Mouse (Mus musculus) spleen, adult 12 weeks (tissue): ENCODE data around the gene Gck.
"Not testable (repeated sequence)": the region's sequence is repeated elsewhere in the genome, so short reads cannot be mapped to it uniquely, and the experiment has no call there.

Experiments
- DNase-seq: peaks from one replicate; pipeline ENCODE4 v3.0.0; 2022; ENCODE audit warnings: low spot score

Gene Gck

DNA sequence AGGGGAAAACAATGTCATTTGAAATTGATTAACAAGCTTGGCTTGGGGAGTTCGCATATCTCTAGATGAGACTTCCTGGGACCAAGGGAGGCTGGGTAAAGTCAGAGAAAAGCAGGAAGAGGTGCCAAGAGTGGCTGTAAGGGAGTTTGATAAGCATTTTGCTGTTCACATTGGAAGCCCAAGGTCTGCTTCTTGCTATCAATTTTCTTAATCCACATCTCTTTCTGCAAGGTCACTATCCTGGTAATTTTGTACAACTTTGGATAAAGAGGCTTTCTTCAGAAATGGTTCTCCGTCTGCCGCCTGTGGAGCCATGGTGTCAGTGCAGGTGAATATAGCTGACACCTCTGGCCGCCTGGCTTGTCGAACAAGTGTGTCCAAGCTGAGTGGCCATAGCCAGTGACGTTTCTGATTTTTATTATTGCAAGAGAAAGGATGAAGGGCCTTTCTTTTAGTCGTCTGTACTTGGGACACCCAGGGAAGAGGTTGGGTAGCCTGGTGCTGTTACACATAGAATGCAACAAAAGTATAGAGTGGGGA lies 5.2 kb upstream of the Gck start:
- DNase-seq: no peak

DNA sequence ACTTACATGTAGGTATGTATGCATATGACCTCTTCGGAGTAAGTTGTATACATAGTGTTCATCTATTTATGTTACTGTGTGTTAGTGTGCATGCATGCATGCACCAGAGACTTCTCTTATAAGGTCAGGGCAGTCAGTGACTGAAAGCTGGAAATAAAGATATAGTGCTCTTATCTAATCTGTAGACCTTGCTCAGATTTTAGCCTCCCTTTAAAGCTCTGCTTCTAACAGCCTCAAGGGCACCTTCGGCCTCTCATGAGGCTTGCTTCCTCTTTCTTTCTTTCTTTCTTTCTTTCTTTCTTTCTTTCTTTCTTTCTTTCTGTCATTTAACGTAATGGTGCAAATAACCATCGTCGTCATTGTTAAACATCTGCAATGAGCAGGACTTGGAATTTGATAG lies 4.6 kb upstream of the Gck start:
- no peak for DNase-seq

DNA sequence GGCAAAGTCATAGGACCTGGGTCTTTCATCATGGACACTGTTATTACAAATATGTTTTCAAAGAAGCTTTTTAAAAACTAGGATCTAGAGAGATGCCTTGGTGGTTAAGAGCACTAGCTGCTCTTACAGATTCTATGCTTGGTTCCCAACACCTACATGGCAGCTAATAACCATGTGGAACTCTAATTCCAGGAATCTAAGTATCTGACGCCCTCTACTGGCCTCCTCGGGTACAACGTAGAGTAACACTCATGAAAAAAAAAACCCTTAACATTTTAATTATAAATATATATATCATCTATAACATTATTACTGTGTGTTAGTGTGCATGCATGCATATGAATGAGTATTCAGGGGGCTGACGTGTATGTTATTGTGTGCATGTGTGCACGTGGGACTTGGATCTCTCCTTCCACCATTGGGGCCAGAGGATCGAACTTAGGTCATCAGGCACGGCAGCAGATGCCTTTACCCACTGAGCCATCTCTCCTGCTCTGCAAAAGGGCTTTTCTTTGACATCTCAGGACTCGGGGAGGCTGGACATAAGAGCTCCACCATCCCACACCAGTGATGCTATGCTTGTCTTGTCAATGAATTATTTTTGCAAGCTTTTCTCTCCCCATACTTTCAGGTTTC lies 3.4 kb upstream of the Gck start:
- DNase-seq: no peak

DNA sequence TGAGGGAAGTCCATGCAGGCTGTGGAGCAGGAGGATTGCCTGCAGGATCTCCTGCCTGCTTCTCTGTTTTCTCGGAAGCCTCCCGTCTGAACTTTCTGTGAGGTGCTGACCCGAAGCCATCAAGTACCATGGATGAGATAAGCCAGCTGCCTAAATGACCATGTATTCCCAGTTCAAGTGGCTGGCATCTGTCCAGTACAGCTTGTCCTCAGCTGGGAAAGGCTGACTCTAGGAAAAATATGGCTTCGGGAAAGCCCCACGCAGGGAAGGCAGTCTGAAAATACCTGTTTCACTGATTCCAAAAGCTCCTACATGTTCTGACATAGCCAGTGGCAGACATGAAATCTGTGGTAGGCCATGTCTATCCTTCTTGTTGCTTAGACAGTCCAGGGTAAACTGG lies 2.6 kb upstream of the Gck start:
- no peak for DNase-seq

DNA sequence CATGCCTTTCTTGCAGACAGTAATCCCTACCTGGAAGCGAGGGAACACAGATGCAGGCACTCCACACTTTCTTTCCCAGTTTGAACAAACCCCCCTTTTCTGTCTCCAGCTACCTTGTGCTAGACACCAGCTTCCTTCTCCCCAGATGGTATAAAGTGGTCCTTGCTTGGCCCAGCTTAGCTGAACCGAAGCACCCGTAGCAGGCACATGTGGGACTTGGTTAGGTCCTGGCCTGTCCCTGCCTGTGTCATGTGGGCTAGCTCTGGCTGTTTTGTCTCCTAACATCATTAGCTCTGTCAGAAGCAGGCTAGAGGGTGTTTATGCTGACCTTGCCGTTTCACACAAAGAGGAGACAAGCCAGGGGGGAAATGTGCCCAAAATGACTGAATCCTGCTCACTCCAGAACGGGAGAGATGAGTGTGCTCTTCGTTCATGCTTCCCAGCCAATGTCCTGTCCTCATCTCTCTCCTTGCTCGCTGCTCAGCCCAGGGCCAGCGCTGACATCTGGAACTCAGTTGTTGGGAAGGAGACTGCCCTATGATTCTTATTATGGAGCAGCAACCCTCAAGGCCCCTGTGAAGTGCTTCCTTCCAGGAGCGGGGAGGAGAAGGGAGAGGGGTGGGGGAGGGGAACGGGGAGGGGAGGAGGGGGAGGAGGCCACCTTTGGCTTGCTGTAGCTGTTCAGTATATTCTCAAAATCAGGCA lies 1.2 kb downstream of the Gck start:
- no peak for DNase-seq

DNA sequence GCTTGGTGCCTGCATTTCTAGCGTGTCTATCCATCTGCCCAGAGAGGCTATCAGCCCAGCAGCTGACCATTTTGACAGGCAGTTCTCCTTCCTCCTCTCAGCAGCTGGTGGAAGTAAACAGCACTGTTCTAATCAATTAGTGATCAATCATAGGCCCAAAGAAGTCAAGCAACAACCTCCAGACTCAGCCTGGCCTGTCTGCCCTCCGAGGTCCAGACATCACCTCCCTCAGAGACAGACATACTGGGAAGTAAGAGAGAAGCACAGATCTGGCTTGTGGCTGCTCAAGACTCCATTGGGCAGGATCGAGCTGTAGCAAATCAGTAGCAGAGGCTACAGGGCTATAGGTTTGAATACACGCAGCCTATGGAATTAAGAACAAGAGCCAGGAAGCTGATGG lies 2.1 kb downstream of the Gck start:
- no peak for DNase-seq

DNA sequence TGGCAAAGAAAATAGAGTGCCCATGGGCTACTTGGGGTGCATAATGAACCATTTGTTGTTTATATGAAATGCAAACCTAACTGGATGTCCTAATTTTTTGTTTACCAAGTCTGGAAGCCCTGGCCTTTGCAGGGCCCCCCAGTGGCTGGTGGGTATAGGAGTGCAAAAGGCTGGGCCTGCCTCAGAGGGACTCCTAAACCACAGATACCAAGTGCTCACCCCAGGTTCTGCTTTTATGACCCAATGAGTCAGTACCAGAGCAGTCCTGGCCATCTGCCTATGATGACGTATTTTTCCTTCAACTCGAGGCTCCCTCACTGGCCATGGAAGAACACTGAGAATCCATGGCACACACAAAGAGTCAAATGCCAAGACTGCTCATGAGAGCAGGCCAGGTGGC lies 4.8 kb downstream of the Gck start:
- DNase-seq: no peak

DNA sequence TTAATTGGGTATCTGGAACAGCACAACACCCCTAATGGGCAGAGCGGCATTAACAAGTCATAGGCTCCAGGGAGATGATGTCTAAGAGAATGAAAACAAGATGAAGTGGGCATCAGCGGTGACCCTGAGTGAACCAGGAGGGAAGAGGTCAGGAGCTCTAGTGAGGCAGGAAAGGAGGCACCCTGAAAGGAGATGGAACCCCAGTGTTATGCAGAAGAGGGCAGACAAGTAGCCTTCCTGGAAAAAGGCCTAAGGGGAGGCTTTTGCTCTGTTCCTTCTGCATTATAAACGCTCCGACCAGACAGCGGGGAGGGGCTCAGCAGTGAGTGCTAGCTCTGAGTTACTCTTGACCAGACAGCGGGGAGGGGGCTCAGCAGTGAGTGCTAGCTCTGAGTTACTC lies 6.9 kb downstream of the Gck start:
- no peak for DNase-seq

DNA sequence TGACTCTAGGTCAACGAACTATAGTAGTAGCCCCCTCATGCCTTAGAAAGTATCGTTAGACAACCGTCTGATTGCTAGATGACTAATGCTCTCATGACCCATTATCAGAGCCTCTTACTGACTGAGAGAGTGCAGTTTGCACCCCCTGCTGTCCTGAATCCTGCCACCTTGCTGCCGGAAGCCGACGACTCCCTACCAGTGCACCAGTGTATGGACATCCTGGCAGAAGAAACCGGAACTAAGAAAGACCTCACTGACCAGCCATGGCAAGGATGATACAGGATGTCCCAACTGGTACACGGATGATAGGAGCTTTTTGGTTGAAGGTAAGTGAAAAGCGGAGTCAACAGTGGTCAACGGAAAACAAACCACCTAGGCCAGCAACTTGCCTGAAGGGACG lies 15.3 kb downstream of the Gck start:
- DNase-seq: not testable (repeated sequence)

DNA sequence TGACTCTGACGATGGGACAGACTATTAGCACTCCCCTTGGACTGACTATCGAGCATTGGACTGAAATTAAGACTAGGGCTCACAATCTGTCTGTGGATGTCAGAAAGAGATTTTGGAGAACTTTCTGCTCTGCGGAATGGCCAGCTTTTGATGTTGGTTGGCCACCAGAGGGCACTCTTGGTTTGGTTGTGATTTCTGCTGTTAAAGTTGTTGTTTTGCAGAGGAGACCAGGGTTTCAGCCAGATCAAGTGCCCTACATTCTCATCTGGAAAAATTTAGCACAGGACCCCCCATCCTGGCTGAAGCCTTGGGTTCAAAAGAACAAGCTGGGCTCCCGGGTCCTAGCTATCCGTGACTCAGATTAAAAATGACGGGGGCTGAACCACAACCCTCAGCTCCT lies 17.9 kb downstream of the Gck start:
- DNase-seq: not testable (repeated sequence)

DNA sequence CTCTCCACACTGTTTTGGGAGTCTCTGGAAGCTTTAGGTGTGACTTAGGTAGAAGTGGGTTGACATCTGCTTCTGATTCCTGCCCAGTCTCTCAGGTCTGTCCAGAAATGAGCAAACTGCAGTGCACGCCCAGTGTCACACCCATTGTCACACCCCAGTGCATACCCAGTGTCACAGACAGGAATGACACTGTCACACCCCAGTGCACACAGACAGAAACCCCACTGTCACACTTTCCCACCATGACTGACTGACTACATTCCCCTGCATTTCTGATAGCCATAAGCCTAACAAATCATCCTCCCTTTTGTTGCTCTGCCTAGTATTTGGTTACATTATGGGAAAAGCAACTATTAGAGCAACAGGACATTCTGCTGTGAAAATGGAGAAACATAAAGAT lies 19.3 kb downstream of the Gck start:
- no peak for DNase-seq

DNA sequence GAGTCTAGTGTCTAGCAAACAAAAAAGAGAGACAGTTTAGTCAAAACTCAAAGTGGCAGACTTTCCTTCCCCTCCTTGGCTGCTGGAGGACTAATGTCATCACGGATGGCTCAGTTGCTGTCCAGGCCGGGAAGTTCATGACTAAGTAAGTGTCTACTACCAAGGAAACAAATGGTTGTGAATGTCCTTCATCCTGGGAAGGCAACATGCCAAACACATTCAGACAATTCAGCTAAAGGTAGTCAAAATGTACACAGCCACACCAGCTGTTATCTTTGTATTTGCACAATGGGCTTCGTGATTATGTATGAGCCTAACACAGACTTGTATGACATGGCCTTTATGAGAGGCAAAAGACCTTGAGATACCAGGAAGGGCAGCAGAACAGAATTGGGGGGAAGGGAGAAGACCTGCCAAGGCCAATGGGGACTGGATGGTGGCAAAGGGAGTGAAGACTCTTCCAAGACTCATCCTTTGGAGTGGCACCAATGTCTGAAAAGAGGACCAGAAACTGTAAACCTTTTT lies 23.1 kb downstream of the Gck start:
- no peak for DNase-seq

DNA sequence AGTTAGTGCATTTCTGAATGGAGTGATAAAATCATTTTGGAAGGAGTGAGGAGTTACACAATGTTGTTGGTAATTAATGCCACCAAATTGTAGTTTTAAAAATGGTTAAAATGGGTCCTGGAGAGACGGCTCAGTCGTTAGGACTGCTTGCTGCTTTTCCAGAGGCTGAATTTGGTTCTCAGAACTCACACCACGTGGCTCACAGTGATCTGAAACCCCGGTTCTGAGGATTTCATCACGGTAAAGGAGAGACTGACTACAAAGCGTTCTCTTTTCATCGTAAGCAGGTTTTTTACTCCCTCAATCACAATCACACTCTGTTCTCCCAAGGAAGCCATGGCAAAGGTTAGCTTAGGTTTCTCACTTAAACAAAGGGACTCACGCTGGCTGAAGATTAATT lies 25.2 kb downstream of the Gck start:
- DNase-seq: no peak

DNA sequence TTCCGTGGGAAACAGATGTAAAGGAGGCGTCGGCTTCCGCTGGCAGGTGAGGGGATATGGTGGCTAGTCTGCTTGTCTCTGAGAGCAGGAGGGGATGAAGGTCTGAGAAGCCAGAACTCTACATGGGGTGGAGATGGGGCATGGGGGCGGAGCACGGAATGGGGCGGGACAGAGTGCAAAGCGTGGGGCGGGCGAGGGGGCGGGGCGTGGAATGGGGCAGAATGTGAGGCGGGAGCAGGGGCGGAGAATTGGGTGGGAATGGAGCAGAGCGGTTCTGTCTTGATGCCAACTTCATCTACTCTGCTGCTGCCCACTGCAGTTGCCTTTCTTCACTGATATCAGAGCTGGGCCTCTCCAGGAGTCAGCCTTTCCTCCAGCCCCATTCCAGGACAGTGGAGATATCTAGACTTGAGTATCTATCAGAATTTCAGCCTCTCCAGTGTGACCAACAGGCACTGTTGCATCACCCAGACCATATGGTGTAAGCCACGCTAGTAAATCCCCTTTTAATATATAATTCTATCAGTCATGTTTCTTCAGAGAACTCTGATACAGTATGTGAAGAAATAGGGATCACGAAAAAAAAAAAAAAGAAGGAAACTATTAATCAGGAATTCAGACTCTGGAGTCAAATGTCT lies 29.4 kb downstream of the Gck start:
- no peak for DNase-seq

DNA sequence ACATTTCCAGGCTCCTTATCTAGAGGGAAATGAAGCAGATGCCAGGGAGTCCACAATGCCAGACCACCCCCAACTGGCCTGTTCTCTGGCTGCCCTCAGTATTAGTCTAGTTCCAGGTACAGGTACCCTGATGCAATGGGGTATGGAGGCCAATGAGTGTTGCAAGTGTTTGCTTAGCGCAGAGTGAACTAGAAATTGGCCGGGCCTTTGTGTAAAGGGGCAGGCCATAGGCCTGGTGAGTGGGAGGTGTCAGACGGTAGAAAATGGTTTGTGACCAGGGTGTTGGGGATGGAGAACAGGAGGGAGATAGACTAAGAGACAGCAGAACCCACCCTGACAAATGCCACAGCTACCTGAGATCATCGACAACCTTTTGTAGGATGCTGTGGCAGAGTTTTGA lies 30.3 kb downstream of the Gck start:
- no peak for DNase-seq

DNA sequence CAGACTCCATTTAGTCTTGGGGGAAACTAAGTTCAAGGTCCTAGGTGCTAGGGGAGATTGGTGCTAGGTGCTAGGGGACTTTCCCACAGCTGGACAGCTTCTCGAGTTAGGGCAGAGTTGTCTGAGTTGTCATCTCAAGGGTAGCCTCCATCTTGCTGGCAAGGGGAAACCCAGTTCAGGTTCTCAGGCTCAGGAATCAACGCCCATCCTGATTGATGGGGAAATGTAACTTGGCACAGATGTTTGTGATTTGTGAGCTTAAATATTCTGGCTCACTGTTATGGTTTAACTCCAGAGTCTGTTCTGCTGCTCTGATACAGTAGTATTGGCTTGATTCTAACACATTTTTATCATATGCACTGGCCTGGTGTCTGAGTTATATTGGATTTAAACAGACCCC lies 31.8 kb downstream of the Gck start:
- no peak for DNase-seq

DNA sequence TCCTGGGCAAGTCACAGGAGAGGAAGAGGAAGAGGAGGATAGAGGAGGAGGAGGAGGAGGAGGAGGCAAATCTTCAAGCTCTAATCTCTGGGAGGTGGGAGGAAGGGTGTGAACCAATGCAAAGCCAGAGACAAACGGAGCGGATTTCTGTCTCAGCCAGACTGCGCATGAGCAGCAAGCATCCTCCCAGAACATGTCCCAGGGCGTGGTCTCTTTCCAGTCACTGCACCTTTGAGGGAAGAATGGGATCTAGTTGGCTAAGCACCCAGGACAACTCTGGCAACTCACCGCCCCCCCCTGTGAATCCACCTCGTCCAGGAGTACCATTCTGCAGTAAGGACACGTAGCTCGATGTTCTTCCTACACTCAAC lies 33.7 kb downstream of the Gck start:
- DNase-seq: no peak

DNA sequence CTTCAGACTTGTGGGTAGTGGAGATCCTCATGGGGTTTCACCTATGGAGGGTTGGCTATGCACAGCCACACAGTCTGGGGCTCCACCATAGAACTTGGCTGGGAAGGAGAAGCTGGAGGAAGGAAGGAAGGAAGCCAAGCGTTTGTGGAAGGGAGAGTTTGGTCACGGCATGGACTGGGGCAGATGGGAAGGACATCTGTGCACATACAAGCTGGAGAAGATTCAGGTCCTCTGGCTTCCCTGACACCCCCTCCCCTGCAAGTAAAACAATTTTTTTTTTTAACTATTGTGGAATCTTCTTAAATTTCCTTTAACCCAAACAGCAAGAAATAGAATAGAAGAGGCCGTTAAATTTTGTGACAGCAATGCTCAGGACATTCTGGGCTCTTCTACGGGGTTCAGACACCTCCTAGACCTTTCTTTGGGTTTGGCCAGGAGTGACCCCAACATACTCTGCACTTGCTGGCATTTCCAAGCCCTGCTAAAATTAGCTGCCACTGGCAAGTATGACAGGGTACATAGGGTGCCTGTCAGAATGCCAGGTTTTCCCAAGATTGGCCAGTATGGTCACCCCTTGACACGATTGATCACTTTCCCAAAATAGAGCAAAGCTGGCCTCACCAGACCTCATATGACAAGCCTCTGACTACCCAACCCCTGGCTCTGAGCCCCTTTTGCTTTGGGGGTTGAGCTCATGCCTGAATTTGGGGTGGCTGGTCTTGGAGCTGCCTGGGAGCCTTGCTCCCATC lies 34.3 kb downstream of the Gck start:
- DNase-seq: no peak

DNA sequence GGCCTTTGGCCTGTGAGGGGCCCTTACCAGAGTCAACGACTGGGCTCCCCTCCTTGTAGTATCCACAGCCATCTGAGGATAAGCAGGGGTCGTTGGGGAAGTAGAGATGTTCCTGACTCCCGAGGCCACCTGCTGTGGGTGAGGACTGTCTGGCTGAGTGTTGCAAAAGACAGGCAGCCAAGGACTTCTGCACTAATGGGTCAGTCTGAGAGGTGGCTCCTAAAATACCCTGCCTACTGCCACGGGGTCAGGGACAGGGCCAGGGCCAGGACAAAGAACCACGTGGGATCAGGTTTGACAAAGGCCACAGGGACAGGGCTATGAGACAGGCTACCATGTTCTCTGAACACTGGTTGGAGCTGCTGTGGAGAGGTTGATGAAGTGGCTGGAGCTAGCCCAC lies 34.9 kb downstream of the Gck start:
- no peak for DNase-seq

DNA sequence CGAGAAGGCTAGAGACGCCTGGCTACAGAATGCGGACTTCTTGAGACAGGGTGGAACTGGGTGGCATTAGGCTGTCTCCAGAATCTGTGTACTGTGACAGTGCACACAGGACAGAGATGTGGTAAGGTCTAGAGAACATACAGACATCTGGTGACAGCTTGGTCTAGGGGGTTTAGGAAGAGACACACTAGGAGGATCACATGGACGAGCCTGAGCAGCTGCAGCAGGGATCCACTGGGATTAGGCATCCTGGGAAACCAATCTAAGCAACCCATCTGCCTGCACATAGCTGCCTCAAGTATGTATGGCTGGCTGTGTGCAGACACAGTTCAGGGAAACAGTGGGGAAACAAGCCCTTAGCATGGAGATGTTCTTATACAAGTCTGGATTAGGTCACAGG lies 35.9 kb downstream of the Gck start:
- no peak for DNase-seq

DNA sequence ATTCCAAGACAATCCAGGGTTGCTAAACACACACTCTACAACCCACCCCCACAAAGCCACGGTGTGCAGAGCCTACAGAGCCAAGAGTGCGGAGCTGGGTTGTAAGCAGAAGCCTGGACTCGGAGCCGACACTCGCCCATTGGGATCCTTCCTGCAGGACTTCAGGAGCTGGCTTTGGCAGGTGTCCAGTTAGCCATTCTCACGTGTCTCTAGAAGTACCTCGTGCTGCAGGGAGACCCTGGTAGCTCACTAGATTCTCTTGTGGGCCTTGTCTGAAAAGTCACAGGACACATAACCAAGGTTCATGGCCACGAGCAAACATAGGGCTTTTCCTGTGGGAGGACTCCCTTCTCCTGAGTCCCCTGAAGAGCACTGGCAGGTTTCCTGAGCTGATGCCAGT lies 36.6 kb downstream of the Gck start:
- no peak for DNase-seq

DNA sequence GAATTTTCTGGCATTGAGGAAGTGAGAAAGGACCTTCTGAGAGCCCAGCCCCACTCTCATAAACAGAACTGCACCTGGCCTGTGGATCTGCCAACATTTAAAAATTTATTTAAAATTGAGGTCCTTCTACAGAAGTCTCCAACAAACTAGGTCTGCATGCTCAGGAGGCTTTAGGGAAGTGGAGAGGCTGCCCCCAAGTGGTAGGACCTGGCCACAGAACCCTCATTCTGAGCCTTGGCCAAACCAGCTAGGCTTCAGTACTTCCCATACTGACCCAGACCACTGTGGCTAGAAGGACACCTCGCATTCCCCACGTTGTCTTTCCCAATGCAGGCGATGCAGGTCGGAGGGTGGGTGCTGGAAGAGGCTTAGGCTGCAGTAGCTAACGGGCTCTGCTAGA lies 37.2 kb downstream of the Gck start:
- no peak for DNase-seq

DNA sequence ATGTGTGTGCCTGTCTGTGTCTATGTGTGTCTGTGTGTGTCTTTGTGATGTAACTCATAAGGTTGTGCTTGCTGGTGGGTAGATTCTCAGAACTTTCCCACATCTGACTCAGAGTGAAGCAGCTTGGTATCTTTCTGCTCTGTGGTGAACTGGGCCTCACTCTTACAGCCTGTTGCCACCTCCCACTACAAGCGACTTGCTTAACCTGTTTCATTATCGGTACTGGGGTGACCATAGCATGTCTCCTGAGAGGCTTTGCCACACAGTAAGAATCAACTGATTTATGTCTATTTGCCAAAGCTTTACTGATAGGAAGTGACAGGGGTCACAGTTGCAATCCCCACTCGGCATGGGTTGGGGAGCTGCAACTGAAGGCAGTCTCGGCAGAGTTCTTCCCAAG lies 41.2 kb downstream of the Gck start:
- no peak for DNase-seq
